Comparison of ENCODE assay signal across 9 mouse cellular contexts in genomic region chr2:157913204-157913636, GRCm38 (mm10). TPM values are rescaled to one million over a fixed set of nuclear protein-coding genes. Genes with fewer than 3 reads are reported as not detected.
A peak's percentile ranks its signal among the peaks of the same experiment; 100 is the strongest.
DNase-seq lines count a peak whose midpoint lies in the region; ATAC-seq and TF ChIP-seq lines count a peak whose summit lies in the region.
"Had no signal": no experiment of that assay in that cellular context is flagged by ENCODE, and none has a peak within 500 bp of the region (broad histone marks: within the 10 kb centered on the region; RNA-seq: fewer than 3 reads in every experiment).

No protein-coding gene starts in this region.

- TF ChIP-seq EP300 in heart, postnatal 0 days (IDR thresholded peaks at IDR 0.05; ENCODE audit: low read depth) = no peak

- peak; percentile 86 for ATAC-seq in heart, postnatal 0 days (ENCODE audit: insufficient read depth, low read depth)

- H3K4me2 ChIP-seq in heart, postnatal 0 days (ENCODE audit: low read depth, low read length) = no peak overlapping the region

- peaks cover 56% of the 10 kb centered on the region for H3K27me3 ChIP-seq in heart, postnatal 0 days (ENCODE audit: control insufficient read depth, insufficient read depth, low read length)

- no peak for TF ChIP-seq CTCF in heart, postnatal 0 days (IDR thresholded peaks at IDR 0.05; ENCODE audit: low read depth)

- H3K36me3 ChIP-seq in heart, postnatal 0 days (replicated peaks; ENCODE audit: control insufficient read depth, insufficient read depth, low read length) = no peaks in the 10 kb centered on the region
- H3K36me3 ChIP-seq: embryonic facial prominence, embryonic 15.5 days had no signal

- no peak overlapping the region for H3K4me3 ChIP-seq in heart, postnatal 0 days (ENCODE audit: low read depth, low read length)
- H3K4me3 ChIP-seq: embryonic facial prominence, embryonic 15.5 days had no signal

- no peak overlapping the region for H3K9ac ChIP-seq in heart, postnatal 0 days (replicated peaks; ENCODE audit: low read depth, low read length)
- H3K9ac ChIP-seq: embryonic facial prominence, embryonic 15.5 days had no signal

- 1% methylated on average over 16 of the region's 16 CpGs for WGBS in heart, postnatal 0 days

- H3K9me3 ChIP-seq in heart, postnatal 0 days (replicated peaks; ENCODE audit: control insufficient read depth, low read length) = no peaks in the 10 kb centered on the region
- H3K9me3 ChIP-seq: embryonic facial prominence, embryonic 15.5 days had no signal

- H3K27ac ChIP-seq in heart, postnatal 0 days (ENCODE audit: low read depth) = no peak overlapping the region
- H3K27ac ChIP-seq: embryonic facial prominence, embryonic 15.5 days had no signal

- H3K4me1 ChIP-seq in heart, postnatal 0 days (ENCODE audit: control insufficient read depth, insufficient read depth) = no peaks in the 10 kb centered on the region

- DNase-seq in 416B (ENCODE audit: low read depth) (peak; percentile 83), WW6 (ENCODE audit: low read depth, low spot score) (peak; percentile 71)
- DNase-seq in fibroblast of lung, adult 2 months (ENCODE audit: low read depth) = peak; percentile 62
- DNase-seq in heart, postnatal 0 days (ENCODE audit: low spot score) = peak; percentile 70
- peak; percentile 95 for DNase-seq in kidney, postnatal 10 days
- DNase-seq in lung, postnatal 14 days = peak; percentile 90
- DNase-seq in retina, embryonic 14.5 days (ENCODE audit: low spot score) = peak; percentile 87
- DNase-seq in urinary bladder, postnatal 10 days (ENCODE audit: low spot score) = peak; percentile 45

RNA-seq across cellular contexts. Expression of gene Vstm2l, which starts 1.2 kb away (rescaled TPM):
- not detected in 2 replicates for total RNA-seq in heart, postnatal 0 days (2014; rRNA removed; ENCODE audit: low replicate concordance)
- 0.08 TPM in 1 of 2 replicates, not detected in the other for polyA plus RNA-seq in heart, postnatal 0 days (2015; fragmentation: Nextera tagmentation; extraction: Ambion mirVana)

Comparison
In these comparisons a context has a peak if more than half of its experiments do, and no peak if none do; other contexts are left out.
1. DNase-seq: peak in every context shown above with its lines; median percentile 95 in kidney, postnatal 10 days; 90 in lung, postnatal 14 days; 87 in retina, embryonic 14.5 days; 83 in 416B; 71 in WW6; 70 in heart, postnatal 0 days; 62 in fibroblast of lung, adult 2 months; 45 in urinary bladder, postnatal 10 days.